Mouse (Mus musculus): Measurements from ENCODE around the gene Olfr655. TPM values are rescaled to one million over a fixed set of nuclear protein-coding genes. Genes with fewer than 3 reads are reported as not detected.

Gene Olfr655
- polyA plus RNA-seq, 1 experiment from 2014 or later, result not detected

Other genes starting within 250 kb of the Olfr655 start
- gene Trim12c, start 248.4 kb downstream of the Olfr655 start, polyA plus RNA-seq (2016; fragmentation: Nextera tagmentation; extraction: Ambion mirVana), result 0.79 and 1.1 TPM in 2 replicates
- gene Trim30b, start 231.9 kb downstream of the Olfr655 start, polyA plus RNA-seq (2016; fragmentation: Nextera tagmentation; extraction: Ambion mirVana), result 0.05 and 0.09 TPM in 2 replicates
- not detected in 2 replicates for gene Trim30c, start 200.9 kb downstream of the Olfr655 start, polyA plus RNA-seq (2016; fragmentation: Nextera tagmentation; extraction: Ambion mirVana)
- gene Trim30a, start 136.6 kb downstream of the Olfr655 start, polyA plus RNA-seq (2016; fragmentation: Nextera tagmentation; extraction: Ambion mirVana), result 0.33 and 0.39 TPM in 2 replicates
- 0.11 TPM in 1 of 2 replicates, not detected in the other for gene Trim30d, start 93.9 kb downstream of the Olfr655 start, polyA plus RNA-seq (2016; fragmentation: Nextera tagmentation; extraction: Ambion mirVana)
- not detected in 2 replicates for gene Olfr651, start 51.6 kb downstream of the Olfr655 start, polyA plus RNA-seq (2016; fragmentation: Nextera tagmentation; extraction: Ambion mirVana)
- gene Olfr652, start 40.9 kb downstream of the Olfr655 start, polyA plus RNA-seq (2016; fragmentation: Nextera tagmentation; extraction: Ambion mirVana), result not detected in 2 replicates
- not detected in 2 replicates for gene Olfr653, start 24.5 kb downstream of the Olfr655 start, polyA plus RNA-seq (2016; fragmentation: Nextera tagmentation; extraction: Ambion mirVana)
- gene Olfr654, start 14.8 kb downstream of the Olfr655 start, polyA plus RNA-seq (2016; fragmentation: Nextera tagmentation; extraction: Ambion mirVana), result not detected in 2 replicates
- gene Olfr656, start 12.2 kb upstream of the Olfr655 start, polyA plus RNA-seq (2016; fragmentation: Nextera tagmentation; extraction: Ambion mirVana), result not detected in 2 replicates
- not detected in 2 replicates for gene Olfr657, start 23.0 kb upstream of the Olfr655 start, polyA plus RNA-seq (2016; fragmentation: Nextera tagmentation; extraction: Ambion mirVana)
- not detected in 2 replicates for gene Olfr658, start 45.5 kb upstream of the Olfr655 start, polyA plus RNA-seq (2016; fragmentation: Nextera tagmentation; extraction: Ambion mirVana)
- not detected in 2 replicates for gene Olfr659, start 65.0 kb upstream of the Olfr655 start, polyA plus RNA-seq (2016; fragmentation: Nextera tagmentation; extraction: Ambion mirVana)
- not detected in 2 replicates for gene Olfr661, start 84.7 kb upstream of the Olfr655 start, polyA plus RNA-seq (2016; fragmentation: Nextera tagmentation; extraction: Ambion mirVana)
- not detected in 2 replicates for gene Usp17le, start 175.7 kb upstream of the Olfr655 start, polyA plus RNA-seq (2016; fragmentation: Nextera tagmentation; extraction: Ambion mirVana)
- gene Usp17lb, start 240.8 kb upstream of the Olfr655 start, polyA plus RNA-seq (2016; fragmentation: Nextera tagmentation; extraction: Ambion mirVana), result not detected in 2 replicates

Data from limb, embryonic 10.5 days (tissue).